Mouse (Mus musculus) monocyte, adult 2 months (primary cell): ENCODE measurements around the gene Coq5.

Experiments used
- DNase-seq, 2 experiments: peaks; one replicate each; pipeline ENCODE4 v3.0.0; 2022; ENCODE audit warnings: low spot score in 2 of 2, low read depth in 1 of 2

Gene Coq5

DNA sequence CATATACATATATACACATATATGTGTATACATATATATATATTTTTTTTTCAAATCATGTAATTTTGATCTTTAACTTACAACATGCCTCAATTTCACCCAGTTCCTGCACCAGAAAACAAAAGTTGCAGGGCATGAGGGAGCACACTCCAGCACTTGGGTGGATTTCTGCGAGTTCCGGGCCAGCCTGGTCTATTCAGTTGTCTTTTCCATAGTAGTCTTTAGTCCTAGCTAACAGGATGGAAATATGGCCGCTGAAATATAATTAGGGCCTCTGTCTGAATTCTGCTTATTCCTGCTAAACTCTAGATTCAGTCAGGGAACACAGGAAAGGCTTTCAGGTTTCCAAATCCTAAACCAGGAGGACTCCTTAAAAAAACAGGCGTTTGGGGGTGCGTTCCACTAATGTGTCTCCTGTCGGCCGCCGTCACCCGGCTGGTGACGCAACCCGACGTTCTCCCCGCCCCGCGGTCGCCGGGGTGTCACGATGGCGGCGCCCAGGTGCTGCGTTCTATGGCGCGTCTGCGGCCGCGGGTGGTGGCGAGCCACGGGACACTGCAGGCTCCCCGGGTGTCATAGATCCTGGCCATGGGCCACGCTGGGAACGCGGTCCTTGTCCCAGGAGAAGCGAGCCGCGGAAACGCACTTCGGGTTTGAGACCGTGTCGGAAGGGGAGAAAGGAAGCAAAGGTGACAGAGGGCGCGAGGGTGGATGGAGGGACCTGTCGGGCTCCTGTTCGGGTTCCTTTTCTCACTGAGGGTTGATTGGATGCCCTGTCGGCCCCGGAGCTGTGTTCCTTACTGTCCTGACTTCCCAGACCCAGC lies at the start of gene Coq5:
Coq5 (plus strand) TSS at position 441 of the 824 bp plus-strand sequence.
- peak in 1 of 2 experiments; percentile 69 for DNase-seq

DNA sequence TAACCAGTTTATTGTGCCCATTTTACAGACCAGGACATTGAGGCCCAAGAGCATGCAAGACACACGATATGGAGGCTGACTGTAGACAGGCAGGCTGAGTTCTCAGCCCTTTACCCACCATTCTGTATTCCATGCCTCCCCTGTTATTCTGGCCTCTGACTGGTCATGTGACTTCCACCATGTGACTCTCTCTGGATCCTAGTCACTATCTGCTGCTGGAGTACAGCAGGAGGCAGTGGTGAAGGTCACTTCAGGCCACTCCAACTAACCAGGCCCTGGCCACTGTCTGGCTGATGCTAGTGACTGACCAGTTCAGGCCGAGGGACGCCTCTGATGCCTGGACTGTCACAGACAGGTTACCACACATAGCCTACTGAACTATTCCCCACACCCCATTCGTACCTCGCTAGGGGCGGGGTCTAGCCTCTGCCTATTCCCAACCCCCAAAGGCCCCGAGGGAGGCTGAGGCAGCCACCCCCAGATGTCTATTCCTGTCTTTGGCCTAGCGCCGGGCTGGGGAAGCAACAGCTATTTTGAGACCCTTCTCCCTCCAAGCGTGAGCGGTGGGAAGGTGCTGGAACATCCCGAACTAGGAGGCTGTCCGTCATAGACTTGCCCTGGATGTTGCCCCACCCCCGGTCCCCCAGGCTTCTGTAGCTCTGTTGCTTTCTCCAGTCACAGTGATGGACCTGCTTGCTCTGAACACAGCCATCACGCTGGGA lies 48.5 kb upstream of the Coq5 start:
- DNase-seq = no peak

DNA sequence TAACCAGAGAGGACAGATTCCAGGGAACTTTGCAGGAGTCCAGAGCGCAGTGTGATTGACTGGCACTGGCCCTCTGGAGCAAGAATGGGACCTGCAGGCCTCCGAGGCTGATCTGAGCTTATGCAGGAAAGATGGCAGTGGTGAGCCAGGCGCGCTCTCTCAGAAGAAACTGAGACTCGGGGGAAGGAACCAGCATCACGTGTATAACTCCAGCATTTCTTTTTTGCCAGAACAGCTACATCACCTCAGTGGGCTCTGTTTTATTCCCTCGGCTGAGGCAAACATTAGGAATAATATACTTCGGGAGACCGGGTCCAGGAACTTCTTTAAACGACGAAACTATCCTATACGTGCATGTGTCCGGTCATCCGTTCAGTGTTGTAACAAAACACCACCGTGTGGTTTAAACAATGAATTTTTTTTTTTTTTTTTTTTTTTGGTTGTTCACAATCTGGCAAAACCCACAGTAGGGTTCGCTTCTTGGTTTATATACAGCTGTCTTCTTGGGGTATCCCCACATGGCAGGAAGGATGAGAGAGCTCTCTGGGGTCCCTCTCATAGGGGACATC lies 47.8 kb upstream of the Coq5 start:
- no peak for DNase-seq

DNA sequence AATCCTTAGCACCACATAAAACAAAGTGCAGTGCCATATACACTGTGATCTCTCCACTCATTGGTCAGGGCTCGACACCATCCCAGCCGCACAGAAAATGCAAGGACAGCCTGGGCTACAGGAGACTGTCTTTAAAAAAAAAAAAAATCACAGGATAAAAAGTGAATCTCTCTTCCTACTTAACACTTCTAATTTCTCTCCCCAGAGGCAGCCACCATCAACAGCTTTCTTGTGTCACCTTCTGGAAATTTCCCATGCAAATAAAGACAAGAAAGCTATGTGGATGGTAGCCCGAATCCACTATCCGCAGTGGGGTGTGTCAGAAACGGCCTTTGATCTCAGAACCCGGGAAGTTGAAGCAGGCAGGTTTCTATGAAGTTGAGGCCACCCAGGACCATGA lies 47.0 kb upstream of the Coq5 start:
- no peak for DNase-seq

DNA sequence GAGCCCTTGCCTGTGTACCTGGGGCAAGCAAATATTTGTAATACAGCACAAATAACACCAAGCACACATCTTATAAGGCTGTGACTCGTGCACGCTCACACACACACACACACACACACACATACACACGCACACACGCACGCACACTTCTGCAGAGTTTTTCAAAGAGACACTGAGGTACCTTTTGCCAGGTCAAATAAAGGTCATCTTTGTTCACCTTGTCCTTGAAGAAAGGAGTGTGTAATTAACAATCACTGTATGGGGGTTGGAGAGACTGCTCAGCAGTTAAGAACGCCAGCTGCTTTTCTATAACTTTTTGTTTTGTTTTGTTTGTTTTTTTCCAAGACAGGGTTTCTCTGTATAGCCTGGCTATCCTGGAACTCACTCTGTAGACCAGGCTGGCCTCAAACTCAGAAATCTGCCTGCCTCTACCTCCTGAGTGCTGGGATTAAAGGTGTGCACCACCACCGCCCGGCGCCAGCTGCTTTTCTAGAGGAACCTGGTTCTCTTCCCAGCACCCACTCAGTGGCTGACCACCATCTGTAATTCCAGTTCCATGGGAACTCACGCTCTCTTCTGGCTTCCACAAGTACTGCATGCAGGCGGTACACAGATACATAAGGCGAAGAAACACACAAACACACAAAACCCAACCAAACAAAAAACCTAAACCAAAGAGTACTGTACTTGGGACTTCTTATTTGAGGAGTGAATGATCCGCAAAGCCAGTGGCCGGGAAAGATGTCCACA lies 46.3 kb upstream of the Coq5 start:
- DNase-seq = no peak

DNA sequence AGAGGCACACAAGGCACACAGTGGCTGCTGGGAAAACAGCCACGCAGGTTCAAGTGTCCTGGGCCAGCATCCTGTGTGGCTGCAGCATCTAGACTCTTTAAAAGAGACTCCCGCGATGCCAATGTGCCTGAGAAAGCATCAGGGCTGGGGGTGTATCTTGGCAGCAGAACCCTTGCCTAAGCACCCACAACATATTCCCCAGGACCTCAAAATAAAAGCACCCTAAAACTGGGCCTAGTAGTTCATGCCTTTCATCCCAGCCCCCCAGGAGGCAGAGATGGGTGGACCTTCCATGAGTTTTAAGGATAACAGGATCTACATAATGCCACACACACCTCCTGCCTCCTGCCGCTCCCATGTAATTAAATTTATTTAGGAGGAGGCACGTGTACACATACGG lies 44.9 kb upstream of the Coq5 start:
- DNase-seq = no peak

DNA sequence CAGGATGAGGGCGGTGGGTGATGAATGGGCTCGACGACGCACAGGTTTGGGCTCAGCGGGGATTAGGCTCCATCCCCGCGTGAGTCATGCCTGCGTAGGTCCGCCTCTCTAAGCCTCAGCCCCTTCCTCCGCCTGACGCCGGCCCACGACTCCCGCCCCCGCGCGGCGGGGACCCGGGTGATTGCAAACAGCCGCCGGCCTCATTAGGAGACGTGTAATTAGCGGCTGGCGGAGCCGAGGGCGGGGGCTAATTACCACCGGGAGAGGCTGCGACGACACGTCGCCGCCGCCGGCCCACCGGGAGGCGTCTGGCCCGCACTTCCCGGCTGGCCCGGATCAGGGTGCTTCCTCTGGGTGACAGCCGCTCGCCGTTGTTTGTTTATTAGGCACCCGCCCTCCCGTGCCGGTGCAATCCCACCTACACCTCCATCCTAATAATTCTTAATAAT lies 44.1 kb upstream of the Coq5 start:
- peak in 1 of 2 experiments; percentile 37 for DNase-seq

DNA sequence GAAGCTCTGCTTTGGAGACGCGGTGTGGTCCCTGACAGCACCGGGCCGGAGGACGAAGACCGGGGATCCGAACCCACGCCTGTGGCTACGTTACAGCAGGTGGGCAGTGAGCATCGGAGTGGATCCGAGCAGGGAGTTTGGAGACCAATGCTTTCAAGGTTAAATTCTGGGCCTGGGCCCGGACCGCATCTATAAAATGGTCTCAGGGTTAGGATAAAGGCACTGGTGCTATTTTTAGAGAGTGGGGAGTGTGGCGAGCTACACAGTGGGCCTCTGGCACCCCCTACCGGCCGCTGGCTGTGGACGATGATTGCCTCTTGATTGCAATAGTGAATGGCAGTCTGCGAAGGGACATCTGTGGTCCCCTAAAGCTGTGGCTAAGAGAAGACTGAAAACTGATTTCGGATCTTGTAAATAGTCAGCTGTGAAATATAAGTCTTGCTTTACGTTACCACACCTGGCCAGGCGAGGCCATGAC lies 43.6 kb upstream of the Coq5 start, which contains the start of gene Pop5:
Pop5 (plus strand) TSS at position 51 of the 478 bp plus-strand sequence.
- DNase-seq = peak; percentile 57 to 73

DNA sequence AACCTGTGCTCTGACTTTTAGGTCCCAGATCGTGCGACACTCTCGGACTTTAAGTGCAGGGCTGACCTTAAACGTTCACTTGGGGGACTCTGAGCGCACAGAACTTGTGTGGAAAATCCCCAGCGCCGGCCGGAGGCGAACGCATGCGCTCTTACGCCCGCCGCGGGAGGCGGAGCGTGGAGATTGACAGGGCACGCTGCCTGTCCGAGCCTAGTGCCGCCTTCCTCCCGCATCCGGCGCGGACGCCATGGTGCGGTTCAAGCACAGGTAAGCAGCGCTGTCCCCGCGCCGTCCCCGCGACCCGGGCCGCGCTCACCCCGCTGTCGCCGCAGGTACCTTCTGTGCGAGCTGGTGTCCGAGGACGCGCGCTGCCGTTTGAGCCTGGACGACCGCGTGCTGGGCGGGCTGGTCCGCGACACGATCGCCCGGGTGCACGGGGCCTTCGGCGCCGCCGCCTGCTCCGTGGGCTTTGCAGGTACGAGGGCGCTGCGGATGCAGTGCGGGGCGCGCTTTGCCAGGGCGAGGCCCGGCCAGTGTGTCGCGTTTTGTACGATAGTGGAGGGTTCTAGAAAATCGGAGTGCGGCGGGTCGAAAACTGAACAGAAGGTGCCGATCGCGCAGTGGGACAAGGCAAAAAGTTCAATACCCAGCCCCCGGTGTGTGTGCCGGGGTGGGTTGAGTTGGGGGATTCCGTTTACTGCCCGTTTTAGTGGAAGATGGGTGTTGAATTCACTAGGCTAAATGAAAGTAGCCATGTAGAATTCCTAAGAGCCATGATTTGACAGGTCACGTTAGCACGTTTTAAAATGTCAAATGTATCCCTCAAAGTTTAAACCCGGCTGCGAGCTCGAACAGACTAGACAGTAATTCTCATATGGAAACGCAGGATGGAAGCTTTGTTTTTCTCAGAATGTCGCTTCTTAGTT lies 41.4 kb upstream of the Coq5 start:
- peak; percentile 58 to 77 for DNase-seq

DNA sequence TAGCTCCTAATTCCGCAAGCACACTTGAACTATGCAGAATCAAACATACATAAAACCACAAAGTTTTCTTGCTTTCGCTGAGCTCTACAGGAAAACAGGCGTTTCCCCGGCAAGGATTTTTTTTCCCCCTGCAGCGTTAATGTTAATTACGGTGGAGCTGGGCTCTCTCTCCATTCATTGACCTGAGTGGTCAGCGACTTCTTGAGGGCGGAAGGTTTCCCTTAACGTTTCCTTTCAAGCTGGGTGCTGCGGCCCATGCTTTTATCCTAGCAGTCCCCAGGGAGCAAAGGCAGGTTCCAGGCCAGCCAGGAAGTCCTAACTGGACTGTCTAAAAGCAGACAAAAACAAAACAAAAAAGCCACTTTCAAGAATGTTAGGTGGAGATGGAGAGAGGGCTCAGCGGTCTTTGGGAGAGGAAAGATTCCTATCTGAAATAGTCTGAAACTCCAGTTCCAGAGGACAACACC lies 40.7 kb upstream of the Coq5 start:
- no peak for DNase-seq

DNA sequence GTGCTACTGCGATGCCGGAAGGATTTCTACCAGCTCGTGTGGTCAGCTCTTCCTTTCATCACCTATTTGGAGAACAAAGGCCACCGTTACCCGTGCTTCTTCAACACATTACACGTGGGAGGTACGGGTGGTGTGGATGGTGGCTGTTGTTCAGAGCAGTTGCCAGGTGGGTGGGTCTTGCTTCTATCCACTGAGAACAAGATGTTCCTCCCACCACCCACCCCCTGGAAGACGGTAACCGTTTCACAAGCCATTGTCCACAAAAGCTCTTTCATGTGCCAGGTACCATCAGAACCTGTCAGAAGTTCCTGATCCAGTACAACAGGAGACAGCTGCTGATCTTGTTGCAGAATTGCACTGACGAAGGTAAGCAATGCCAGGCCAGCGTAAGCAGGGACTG lies 39.3 kb upstream of the Coq5 start:
- DNase-seq = no peak

DNA sequence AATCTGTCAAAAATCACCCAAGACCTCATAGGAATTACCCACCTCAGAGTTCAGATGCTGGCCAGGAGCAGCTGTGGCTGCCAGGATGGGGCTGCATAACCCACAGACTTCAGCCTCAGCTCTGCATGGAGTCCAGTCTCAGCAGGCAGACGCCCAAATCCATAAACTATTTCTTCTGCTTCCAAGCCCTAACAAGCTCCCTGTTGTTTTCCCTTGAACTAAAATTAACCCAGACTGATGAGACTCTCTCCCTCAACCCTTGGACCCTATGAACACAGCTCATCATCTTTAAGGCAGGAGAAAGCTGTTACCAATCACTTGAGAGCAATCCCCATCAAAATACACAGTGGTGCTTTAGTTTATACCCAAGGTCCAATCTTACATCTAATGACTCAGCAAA lies 24.0 kb upstream of the Coq5 start:
- DNase-seq = no peak

DNA sequence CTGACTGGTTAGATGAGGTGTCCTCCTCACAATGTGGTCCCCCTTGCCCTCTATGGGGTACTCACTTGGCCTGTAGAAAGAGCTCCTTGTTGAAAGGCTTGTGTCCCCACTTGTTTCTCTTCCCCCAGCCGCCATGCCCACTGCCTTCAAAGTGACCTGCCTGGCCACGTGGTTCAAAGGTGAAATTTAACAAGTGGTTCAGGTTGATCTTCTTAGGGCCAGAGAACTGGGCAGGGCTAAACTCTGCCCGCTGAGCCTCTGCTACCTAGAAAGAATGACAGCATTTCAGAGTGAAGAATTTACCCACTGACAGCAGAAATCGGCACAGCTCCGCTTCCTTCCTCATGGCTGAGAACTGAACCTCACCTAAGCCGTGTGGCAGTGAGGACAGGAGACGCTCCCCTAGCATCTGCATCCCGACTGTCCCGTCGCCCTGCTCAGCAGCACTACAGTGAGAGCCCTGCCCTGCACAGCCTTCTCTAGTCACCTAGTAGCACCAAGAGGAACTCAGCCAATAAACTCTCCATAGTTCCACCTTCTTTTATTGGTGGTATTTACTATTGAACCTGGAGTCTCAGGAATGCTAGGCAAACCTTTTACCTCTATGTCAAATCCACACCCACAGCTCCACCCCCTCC lies 22.4 kb upstream of the Coq5 start:
- no peak for DNase-seq

DNA sequence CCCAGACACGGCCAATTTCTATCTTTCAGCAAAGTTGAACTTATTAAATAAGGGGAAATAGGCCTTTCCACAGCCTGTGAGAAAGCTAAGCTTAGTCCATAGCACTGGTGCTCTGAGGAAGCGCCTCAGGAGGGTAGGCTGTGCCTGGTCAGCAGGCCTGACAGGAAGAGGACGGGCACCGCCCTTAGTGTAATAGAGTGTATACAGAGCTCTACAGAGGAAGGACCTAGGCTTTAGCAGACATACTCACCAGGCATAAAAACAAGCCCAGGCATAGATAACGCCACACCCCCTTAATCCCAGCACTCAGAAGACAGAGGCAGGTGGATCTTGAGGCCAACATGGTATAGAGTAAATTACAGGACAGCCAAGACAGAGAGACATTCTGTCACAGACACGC lies 19.1 kb upstream of the Coq5 start:
- no peak for DNase-seq

DNA sequence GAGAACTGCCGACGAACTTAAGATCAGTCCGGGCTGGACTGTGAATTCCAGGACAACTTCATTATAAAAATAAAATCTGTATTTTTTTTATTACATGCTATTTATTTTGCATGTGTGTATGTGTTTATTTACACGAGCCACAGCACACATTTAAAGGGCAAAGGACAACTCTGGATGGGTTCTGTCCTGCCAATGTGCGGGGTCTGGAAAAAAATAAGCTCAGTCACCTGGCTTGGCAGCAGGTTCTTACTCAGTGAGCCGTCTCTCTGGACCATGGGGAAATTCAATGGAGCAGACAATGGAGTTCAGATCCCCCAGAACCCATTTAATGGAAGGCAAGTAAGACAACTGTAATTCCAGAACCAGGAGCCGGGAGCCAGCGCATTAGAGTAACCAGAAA lies 18.3 kb upstream of the Coq5 start:
- DNase-seq = no peak

DNA sequence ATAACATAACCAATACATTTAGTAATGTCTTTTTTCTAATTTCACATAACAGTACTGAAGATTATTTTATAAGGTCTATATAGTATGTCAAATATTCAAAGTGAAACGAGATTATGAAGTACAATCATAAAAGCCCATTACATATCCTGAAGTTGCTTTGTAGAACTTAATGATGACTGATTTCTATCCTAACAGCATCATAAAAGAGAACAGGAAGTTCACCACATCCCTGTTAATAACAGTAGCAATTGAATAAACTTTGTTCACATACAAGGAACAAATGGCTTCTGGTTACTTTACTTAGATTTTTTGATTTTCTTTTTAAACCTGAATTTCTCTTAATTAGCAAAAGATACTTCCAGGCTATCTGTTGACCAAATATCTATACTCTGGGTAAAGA lies 17.6 kb upstream of the Coq5 start:
- no peak for DNase-seq

DNA sequence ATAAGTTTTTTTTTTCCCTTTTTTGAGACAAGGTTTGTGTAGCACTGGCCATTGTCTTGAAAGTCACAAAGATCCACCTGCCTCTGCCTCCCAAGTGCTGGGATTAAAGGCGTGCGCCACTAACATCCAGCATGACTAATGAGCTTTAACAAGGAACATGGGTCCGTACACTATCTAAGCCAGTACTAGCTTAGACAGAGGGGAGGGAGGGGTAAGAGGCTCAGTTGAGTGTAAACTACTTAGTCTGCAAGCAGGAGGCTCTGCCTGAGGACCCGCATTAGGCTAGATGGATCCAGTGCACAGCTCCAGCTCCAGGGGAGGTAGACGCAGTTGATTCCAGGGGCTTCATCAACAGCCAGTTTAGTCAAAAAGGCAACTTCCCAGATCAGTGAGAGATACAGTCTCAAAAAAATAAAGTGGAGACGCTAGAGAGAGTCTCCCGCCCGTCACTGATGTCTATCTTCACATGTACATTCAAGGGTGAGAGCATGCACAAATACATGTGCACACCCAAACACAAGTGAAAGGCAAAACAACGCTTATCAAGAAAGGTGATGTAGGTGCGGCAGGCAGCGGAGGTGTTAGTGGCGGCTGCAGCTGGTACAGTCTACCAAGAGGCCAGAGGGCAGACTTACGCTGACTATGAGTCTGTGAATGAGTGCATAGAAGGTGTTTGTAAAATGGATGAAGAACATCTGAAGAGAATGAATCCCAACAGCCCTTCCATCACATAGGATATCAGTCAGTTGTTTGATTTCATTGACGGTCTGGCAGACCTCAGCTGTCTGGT lies 16.8 kb upstream of the Coq5 start:
- no peak for DNase-seq

DNA sequence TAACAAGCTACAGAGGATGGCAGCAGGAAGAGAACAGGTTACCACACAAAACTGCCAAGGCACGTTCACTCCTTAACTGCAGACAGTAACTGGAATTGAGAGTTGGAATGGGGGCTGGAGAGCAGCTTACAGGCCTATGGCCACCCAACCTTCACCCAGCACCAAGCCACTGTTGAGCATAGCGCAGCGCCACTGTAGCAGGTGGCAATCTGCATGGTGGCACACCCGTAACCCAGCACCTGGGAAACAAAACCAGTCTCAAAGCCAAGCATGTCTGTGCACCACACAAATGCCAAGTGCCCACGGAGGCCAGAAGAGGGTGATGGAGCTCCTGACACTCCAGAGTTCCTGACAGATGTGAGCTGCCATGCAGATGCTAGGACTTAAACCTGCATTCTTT lies 13.1 kb upstream of the Coq5 start:
- no peak for DNase-seq
